Mouse (Mus musculus) midbrain, embryonic 13.5 days (tissue): Measurements from ENCODE around the gene Slc38a5. TPM values are rescaled to one million over a fixed set of nuclear protein-coding genes. Genes with fewer than 3 reads are reported as not detected.

Source experiments
- polyA plus RNA-seq: library from polyadenylated mRNA; unstranded; fragments of >200 nt; fragmentation: Nextera tagmentation; extraction: Ambion mirVana; gene quantifications from 2 replicates; pipeline ENCODE4 v1.2.1, GENCODE M21; 2015

The Slc38a5 gene
- polyA plus RNA-seq, 1 experiment from 2014 or later, result 25.5 TPM

Other genes with a start within 250 kb of the Slc38a5 start
- gene Suv39h1, start 196.4 kb upstream of the Slc38a5 start, polyA plus RNA-seq, result 49.9 and 50.4 TPM in 2 replicates
- 0.15 TPM in 1 of 2 replicates, not detected in the other for gene Was, start 180.6 kb upstream of the Slc38a5 start, polyA plus RNA-seq
- 56.8 and 58.0 TPM in 2 replicates for gene Wdr13, start 138.2 kb upstream of the Slc38a5 start, polyA plus RNA-seq
- gene Rbm3, start 125.3 kb upstream of the Slc38a5 start, polyA plus RNA-seq, result 358 and 422 TPM in 2 replicates
- 17.5 and 19.0 TPM in 2 replicates for gene Tbc1d25, start 95.0 kb upstream of the Slc38a5 start, polyA plus RNA-seq
- 29.3 and 36.7 TPM in 2 replicates for gene Ebp, start 77.6 kb upstream of the Slc38a5 start, polyA plus RNA-seq
- gene Porcn, start 64.6 kb upstream of the Slc38a5 start, polyA plus RNA-seq, result 40.5 and 41.9 TPM in 2 replicates
- 47.3 and 50.8 TPM in 2 replicates for gene Ftsj1, start 18.7 kb upstream of the Slc38a5 start, polyA plus RNA-seq
- gene Ssxb10, start 56.3 kb downstream of the Slc38a5 start, polyA plus RNA-seq, result not detected in 2 replicates
- gene Ssxb9, start 95.8 kb downstream of the Slc38a5 start, polyA plus RNA-seq, result not detected in 2 replicates
- not detected in 2 replicates for gene Ssxb1, start 142.2 kb downstream of the Slc38a5 start, polyA plus RNA-seq
- not detected in 2 replicates for gene Ssxb2, start 190.6 kb downstream of the Slc38a5 start, polyA plus RNA-seq